Mouse (Mus musculus): ENCODE measurements at regions not wholly inside any gene's neighbourhood (a gene's known extent, or its start where the extent isn't known, plus 50 kb on each side); places are given as distances from the start of the nearest gene placed in this dataset.

- Histone ChIP-seq H3K4me2 (no peak overlapping the region), H3K4me3 (ENCODE audit: low read depth, low read length) (no peak overlapping the region), H3K27ac (ENCODE audit: low read depth) (no peak overlapping the region), H3K9ac (no peak overlapping the region), H3K4me1 (ENCODE audit: insufficient read depth) (no peaks in the 10 kb centered on the region), H3K27me3 (ENCODE audit: insufficient read depth, low read length) (no peaks in the 10 kb centered on the region), H3K36me3 (ENCODE audit: insufficient read depth) (no peaks in the 10 kb centered on the region), H3K9me3 (ENCODE audit: low read depth, low read length) (no peaks in the 10 kb centered on the region)
- 41% methylated on average over 3 of the region's 3 CpGs for WGBS
- DNase-seq, result peak; percentile 43
- TF ChIP-seq CTCF (IDR thresholded peaks at IDR 0.05; ENCODE audit: low read depth), result no peak
- peak; percentile 17; the same call in 1 of the 2 replicates for ATAC-seq (ENCODE audit: insufficient read depth)
Observed at GRCm38 (mm10) chr7:74942146-74942545, 366.9 kb downstream of the Sv2b start.

- Histone ChIP-seq H3K9ac (no peak overlapping the region), H3K9me3 (ENCODE audit: low read depth, low read length) (no peaks in the 10 kb centered on the region), H3K27me3 (ENCODE audit: insufficient read depth, low read length) (no peaks in the 10 kb centered on the region), H3K36me3 (ENCODE audit: insufficient read depth) (no peaks in the 10 kb centered on the region), H3K27ac (ENCODE audit: low read depth) (0 out of 2 replicates have a peak overlapping the region, but pooled peaks have one; percentile 12), H3K4me3 (ENCODE audit: low read depth, low read length) (no peak overlapping the region), H3K4me1 (ENCODE audit: insufficient read depth) (no peaks in the 10 kb centered on the region; the same call in 1 of the 2 replicates), H3K4me2 (no peak overlapping the region)
- peak; percentile 68 for DNase-seq
- TF ChIP-seq CTCF (IDR thresholded peaks at IDR 0.05; ENCODE audit: low read depth), result no peak
- peak; percentile 75 for ATAC-seq (ENCODE audit: insufficient read depth)
- WGBS, result 23% methylated on average over 8 of the region's 8 CpGs
Observed at GRCm38 (mm10) chr7:74929142-74929829, 374.7 kb upstream of the Slco3a1 start.

GRCm38 (mm10) chr7:74928226-74928927, 373.8 kb upstream of the Slco3a1 start:
- ATAC-seq (ENCODE audit: insufficient read depth), result no peak
- no peaks in the 10 kb centered on the region for H3K27me3 ChIP-seq (ENCODE audit: insufficient read depth, low read length)
- no peak overlapping the region for H3K4me3 ChIP-seq (ENCODE audit: low read depth, low read length)
- WGBS, result 42% methylated on average over 6 of the region's 6 CpGs
- TF ChIP-seq CTCF (IDR thresholded peaks at IDR 0.05; ENCODE audit: low read depth), result no peak
- H3K9ac ChIP-seq, result no peak overlapping the region
- peak; percentile 17 for DNase-seq
- no peaks in the 10 kb centered on the region for H3K9me3 ChIP-seq (ENCODE audit: low read depth, low read length)
- H3K36me3 ChIP-seq (ENCODE audit: insufficient read depth), result no peaks in the 10 kb centered on the region
- H3K27ac ChIP-seq (ENCODE audit: low read depth), result no peak overlapping the region
- no peak overlapping the region for H3K4me2 ChIP-seq
- no peaks in the 10 kb centered on the region; the same call in 1 of the 2 replicates for H3K4me1 ChIP-seq (ENCODE audit: insufficient read depth)

- ATAC-seq (ENCODE audit: insufficient read depth) (peak; percentile 77), DNase-seq (peak; percentile 75)
- WGBS, result 21% methylated on average over 2 of the region's 2 CpGs
- Histone ChIP-seq H3K36me3 (ENCODE audit: insufficient read depth) (no peaks in the 10 kb centered on the region), H3K4me3 (ENCODE audit: low read depth, low read length) (no peak overlapping the region), H3K27ac (ENCODE audit: low read depth) (no peak overlapping the region), H3K9ac (no peak overlapping the region), H3K4me2 (no peak overlapping the region), H3K27me3 (ENCODE audit: insufficient read depth, low read length) (no peaks in the 10 kb centered on the region), H3K9me3 (ENCODE audit: low read depth, low read length) (no peaks in the 10 kb centered on the region), H3K4me1 (ENCODE audit: insufficient read depth) (no peaks in the 10 kb centered on the region; the same call in 1 of the 2 replicates)
- TF ChIP-seq CTCF (IDR thresholded peaks at IDR 0.05; ENCODE audit: low read depth), result no peak
Observed at GRCm38 (mm10) chr7:74926729-74927128, 372.1 kb upstream of the Slco3a1 start.

GRCm38 (mm10) chr7:74924156-74924555, 369.6 kb upstream of the Slco3a1 start:
- Histone ChIP-seq H3K36me3 (ENCODE audit: insufficient read depth) (no peaks in the 10 kb centered on the region), H3K27ac (ENCODE audit: low read depth) (no peak overlapping the region), H3K9me3 (ENCODE audit: low read depth, low read length) (no peaks in the 10 kb centered on the region), H3K4me3 (ENCODE audit: low read depth, low read length) (no peak overlapping the region), H3K4me1 (ENCODE audit: insufficient read depth) (no peaks in the 10 kb centered on the region; the same call in 1 of the 2 replicates), H3K27me3 (ENCODE audit: insufficient read depth, low read length) (no peaks in the 10 kb centered on the region), H3K9ac (no peak overlapping the region), H3K4me2 (no peak overlapping the region)
- 77% methylated on average over 1 of the region's 1 CpGs for WGBS
- DNase-seq (no peak), ATAC-seq (ENCODE audit: insufficient read depth) (no peak)
- no peak for TF ChIP-seq CTCF (IDR thresholded peaks at IDR 0.05; ENCODE audit: low read depth)

GRCm38 (mm10) chr7:74908311-74908962, 353.9 kb upstream of the Slco3a1 start:
- DNase-seq, result peak; percentile 27
- ATAC-seq (ENCODE audit: insufficient read depth), result no peak

GRCm38 (mm10) chr7:74907391-74907790, 352.8 kb upstream of the Slco3a1 start:
- DNase-seq, result peak; percentile 55

More at GRCm38 (mm10) chr7:74908311-74908962, 353.9 kb upstream of the Slco3a1 start:
- Histone ChIP-seq H3K9ac (no peak overlapping the region), H3K36me3 (ENCODE audit: insufficient read depth) (no peaks in the 10 kb centered on the region), H3K4me2 (no peak overlapping the region), H3K27ac (ENCODE audit: low read depth) (no peak overlapping the region), H3K4me1 (ENCODE audit: insufficient read depth) (no peaks in the 10 kb centered on the region), H3K9me3 (ENCODE audit: low read depth, low read length) (no peaks in the 10 kb centered on the region), H3K4me3 (ENCODE audit: low read depth, low read length) (no peak overlapping the region), H3K27me3 (ENCODE audit: insufficient read depth, low read length) (no peaks in the 10 kb centered on the region)
- TF ChIP-seq CTCF (IDR thresholded peaks at IDR 0.05; ENCODE audit: low read depth), result no peak
- 46% methylated on average over 3 of the region's 3 CpGs for WGBS

More at GRCm38 (mm10) chr7:74907391-74907790, 352.8 kb upstream of the Slco3a1 start:
- no peak for TF ChIP-seq CTCF (IDR thresholded peaks at IDR 0.05; ENCODE audit: low read depth)
- Histone ChIP-seq H3K4me2 (no peak overlapping the region), H3K4me3 (ENCODE audit: low read depth, low read length) (no peak overlapping the region), H3K36me3 (ENCODE audit: insufficient read depth) (no peaks in the 10 kb centered on the region), H3K4me1 (ENCODE audit: insufficient read depth) (no peaks in the 10 kb centered on the region), H3K27ac (ENCODE audit: low read depth) (no peak overlapping the region), H3K27me3 (ENCODE audit: insufficient read depth, low read length) (no peaks in the 10 kb centered on the region), H3K9me3 (ENCODE audit: low read depth, low read length) (no peaks in the 10 kb centered on the region), H3K9ac (no peak overlapping the region)
- 44% methylated on average over 1 of the region's 1 CpGs for WGBS
- ATAC-seq (ENCODE audit: insufficient read depth), result no peak
